Mouse (Mus musculus): ENCODE data around the gene Pik3r4.

The Pik3r4 gene

DNA sequence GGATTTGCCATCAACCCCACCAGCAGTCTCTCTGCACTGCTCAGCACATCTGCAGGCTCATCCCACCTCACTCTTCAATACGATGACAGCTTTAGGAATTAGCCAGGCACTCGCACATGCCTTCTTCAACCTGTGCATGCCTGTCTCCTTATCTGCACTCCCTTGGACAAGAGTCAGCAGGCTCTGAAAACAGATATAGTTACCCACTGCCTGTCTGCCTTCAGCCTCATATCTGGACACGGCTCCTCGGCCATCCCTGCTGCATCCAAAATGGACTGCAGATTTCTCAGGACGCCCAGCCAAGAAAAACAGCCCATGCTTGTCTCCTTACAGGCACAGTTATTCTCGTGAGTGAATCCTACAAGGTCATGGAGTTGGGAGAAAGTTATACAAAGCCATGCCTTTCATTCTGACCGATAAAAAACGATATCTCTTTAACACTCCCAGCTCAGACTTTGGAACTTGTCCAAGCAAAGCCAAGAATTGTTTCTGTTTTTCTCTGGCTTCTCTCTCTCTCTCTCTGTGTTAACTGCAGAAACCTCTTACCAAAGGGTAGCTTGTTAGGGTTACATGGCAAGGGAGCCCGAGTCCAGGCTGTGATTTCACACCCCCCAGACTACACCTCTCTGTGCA, 55.1 kb downstream of the Pik3r4 start:
- no peak for DNase-seq (ENCODE audit: low read depth)

DNA sequence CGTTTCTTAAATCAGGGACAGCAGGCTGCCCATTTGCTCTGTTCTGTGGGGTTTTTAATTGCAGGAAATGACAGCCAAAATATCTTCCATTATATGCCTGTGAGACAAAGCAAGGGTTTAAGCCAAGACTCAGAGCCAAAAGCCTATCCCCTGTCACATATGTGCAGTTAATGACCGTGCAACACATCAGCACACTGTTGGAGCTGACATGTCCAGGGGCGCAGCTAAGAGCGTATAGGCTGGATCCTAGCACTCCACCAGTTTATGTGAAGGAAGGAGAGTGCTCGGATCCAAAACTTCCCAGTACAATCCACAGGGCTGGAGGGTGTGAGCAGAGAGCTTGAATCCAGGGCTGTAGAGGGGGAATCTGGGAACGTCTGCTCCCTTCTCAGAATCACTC, 57.9 kb downstream of the Pik3r4 start:
- DNase-seq (ENCODE audit: low read depth), result no peak

DNA sequence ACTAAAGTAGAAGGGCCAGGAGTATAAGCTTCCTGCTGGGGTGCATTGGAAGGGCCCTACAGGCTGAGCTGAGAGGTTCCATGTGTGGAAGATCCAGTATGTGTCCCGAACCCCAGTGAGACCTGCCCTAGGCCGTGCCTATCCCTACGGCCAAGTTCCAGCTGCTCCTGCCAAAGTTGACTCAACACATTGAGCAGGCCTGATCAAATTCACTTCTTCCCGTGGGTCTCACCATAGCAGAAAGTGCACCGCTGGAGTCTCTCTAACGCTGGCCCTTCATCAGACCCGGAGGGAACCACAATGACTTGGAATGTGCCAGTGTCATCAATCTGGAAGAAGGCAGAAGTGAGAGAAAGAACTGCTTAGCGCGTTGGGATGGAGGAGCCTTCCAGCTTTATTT, 59.2 kb downstream of the Pik3r4 start:
- DNase-seq (ENCODE audit: low read depth), result no peak

DNA sequence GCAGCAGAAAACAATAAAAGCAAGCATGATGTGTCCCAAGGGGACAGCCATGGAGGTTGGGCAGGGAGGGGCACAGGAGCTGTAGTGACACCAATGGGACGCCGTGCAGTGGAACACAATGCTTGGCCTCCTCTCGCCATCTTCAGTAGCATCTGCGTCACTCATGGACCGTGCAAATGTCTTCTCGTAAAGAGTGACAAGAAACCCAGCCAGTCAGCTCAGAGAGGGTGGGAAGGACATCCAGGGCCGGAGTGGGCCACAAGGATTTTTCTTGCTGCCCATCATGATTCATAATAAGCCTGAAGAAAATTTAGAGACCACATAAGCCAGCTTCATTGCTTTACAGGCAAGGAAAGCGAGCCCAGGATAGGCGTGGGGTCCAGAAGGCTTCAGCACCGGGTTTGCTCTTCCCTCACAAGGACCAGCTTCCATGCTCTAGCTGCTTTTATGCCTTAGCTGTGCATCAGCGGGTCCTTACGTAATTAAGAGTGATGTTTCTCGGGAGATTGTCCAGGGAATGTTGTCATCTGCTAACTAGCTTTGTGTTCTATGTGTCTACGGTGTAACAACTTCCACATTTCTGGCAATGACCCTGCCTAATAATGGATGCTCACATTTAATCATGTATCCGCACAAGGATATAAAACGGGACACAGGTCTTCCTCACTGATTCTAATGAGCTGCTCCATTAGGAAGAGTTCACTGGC, 61.6 kb downstream of the Pik3r4 start:
- no peak for DNase-seq (ENCODE audit: low read depth)

DNA sequence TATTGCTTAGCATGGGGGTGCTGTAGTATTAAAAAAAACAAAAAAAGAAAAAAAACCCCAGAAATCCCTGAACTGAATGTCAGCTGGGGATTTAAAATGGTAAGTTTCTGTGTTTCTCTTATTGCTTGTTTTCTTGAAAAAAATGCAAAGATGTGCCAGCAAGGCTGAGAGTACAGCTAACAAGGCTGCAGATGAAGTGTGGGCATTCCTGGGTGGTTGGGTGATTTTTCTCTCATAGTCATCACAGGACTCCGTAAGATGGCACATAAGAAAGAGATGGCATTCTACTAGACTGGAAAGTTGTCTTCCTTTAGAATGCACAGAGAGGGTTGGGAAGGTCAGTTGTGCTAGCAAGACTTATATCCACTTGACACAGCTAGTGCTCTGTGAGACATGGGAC, 62.2 kb downstream of the Pik3r4 start:
- DNase-seq (ENCODE audit: low read depth), result no peak

DNA sequence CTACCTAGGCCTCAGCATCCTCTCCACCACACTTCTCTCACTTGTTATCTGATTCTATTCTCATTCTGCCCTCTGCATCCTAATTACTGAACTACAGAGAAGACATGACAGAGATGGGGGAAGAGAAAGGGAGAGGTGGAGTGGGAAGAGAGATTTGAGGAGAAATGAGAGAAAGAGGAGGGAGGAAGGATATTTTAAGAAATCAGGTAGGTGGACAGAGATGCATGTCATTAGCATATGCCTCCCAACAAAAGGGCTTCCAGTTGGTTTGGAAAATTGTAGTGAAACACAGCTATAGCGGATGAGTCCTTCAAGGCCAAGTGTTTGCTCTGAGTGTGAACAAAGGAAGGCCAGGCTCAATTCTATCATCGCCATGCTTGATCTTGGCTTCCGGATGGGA, 69.3 kb downstream of the Pik3r4 start:
- DNase-seq (ENCODE audit: low read depth), result no peak

DNA sequence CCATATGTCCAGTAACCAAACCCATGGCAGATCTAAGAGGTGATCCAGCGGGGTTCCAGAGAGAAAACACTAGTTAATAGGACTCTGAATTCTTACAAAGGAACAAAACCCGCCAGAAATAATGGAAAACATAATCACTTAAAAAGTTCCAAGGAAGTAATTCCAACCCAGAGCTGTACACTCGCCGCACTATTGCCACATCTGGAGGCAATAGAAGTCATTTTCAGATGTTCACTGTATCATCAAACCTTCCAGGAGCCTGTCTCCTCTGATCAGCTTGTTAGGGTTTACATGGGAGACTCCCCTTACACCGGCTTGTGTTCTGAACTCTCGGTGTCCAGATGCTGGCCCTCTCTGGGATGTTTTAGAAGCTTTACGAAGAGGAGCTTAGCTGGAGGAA, 76.6 kb downstream of the Pik3r4 start:
- no peak for DNase-seq (ENCODE audit: low read depth)

DNA sequence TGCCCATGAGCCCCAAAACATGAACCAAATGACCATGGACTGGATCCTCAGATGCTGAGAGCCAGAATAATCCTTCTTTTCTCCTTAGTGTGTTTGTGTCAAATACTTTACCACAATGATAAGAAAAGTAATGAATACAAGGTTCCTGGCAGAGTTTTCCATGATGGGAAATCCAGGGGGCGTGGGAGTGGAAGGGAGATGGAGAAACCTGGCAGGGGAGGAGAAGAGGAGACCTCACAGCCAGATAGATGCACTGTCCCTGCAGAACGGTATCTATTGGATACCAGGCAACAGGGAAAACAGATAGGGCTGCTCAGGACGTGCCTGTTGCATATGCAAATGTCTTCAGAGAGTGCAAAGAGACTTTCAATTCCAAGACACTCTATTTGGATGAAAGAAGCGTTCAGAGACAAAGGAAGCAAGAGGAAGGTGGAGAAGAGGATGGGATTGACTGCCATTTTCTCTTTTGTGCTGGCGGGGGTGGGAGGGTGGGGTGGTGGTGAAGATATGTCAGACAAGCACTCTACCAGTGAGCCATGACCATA, 77.1 kb downstream of the Pik3r4 start:
- no peak for DNase-seq (ENCODE audit: low read depth)

DNA sequence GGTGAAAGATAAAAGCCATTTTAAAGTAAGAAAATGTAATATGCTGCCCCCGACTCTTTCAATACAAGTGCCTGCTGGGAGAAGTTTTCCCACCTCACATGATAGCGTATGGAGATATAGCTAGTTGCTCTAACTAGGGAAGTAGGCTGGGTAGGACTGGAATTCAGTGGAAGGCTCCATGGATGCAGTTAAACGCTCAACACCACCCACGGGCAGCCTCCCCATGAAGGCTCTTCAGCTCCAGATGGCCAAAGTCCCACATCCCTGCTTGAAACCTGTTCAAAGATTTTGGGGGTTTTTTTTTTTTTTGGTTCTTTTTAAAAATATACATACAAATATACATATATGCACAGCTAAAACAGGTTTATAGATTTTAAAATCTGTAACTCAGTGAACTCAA, 77.7 kb downstream of the Pik3r4 start:
- DNase-seq (ENCODE audit: low read depth), result no peak

DNA sequence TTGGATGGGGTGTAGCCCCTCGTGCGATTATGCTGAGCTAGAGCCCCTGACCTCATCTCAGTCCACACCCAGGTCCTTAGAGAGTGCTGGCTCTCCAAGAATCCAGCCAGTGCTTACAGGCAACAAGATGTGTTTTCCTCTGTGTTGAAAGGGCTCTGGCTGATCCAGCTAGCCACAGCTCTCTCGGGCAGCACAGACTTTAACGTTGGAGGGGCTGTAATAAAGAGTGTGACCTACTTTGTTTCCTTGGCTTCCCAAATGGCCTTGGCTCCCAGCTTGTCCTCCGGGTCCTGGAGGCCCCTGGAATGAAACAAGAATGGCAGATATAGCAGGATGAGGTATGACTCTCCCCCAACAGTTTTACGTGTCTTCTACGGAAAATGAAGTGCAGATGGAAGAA, 89.2 kb downstream of the Pik3r4 start:
- no peak for DNase-seq (ENCODE audit: low read depth)

DNA sequence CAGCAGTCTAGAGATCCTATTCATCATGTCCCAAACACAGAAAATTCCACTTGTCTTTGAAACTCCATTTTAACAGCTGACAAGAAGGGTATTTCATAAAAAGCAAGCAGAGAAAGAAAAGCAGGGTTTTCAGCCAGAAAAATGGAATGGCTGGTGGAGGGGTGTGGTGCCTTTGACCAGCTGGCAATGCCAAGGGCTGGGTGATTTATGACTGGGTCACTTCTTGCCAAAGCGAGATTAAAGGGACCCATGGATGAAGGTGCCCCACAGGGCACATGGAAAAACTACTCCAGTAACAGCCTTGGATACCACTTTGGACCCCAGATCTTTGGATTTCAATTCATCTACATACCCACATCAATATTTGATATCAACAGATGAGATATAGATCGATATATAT, 91.9 kb downstream of the Pik3r4 start:
- DNase-seq (ENCODE audit: low read depth), result no peak

DNA sequence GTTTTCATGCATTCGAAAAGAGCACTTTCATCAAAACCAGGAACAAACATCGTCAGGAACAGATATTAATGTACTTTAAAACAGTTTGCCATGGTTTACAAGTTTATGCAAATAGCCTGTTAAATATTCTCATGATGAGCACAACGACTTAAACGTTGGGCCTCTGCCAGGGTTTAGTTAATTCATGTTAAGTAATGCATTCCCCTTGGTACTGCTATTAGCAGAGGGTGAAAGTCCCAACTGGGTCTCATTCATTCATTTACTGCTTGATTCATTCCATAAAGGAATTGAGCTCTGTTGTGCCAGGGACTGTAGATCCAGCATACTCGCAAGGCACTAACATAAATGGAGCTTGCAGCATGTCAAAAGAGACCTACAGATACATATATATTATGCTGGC, 92.4 kb downstream of the Pik3r4 start:
- DNase-seq (ENCODE audit: low read depth), result no peak
